Mouse (Mus musculus): ENCODE data around the gene Slc7a7. TPM values are rescaled to one million over a fixed set of nuclear protein-coding genes. Genes with fewer than 3 reads are reported as not detected.

The Slc7a7 gene
- polyA plus RNA-seq, 1 experiment from 2014 or later, result 20.7 TPM

- Histone ChIP-seq H3K4me3 (ENCODE audit: low read depth, low read length) (no peak overlapping the region), H3K36me3 (ENCODE audit: insufficient read depth, low read length) (no peaks in the 10 kb centered on the region), H3K4me2 (replicated peaks; ENCODE audit: low read depth, low read length) (no peak overlapping the region), H3K9ac (replicated peaks; ENCODE audit: low read depth) (no peak overlapping the region), H3K27me3 (replicated peaks; ENCODE audit: insufficient read depth, low read length) (no peaks in the 10 kb centered on the region), H3K27ac (ENCODE audit: low read length) (peak overlapping the region; percentile 57), H3K4me1 (ENCODE audit: insufficient read depth, low read depth, low read length) (peaks cover 18% of the 10 kb centered on the region), H3K9me3 (ENCODE audit: low read length) (no peaks in the 10 kb centered on the region)
- WGBS, result 44% methylated on average over 5 of the region's 5 CpGs
- TF ChIP-seq CTCF (IDR thresholded peaks at IDR 0.05), result no peak
- no peak for TF ChIP-seq EP300 (IDR thresholded peaks at IDR 0.05)
- DNase-seq (ENCODE audit: low spot score) (no peak), ATAC-seq (no peak)
Measured at GRCm38 (mm10) chr14:54416229-54416775, 1.3 kb downstream of the Slc7a7 start.

GRCm38 (mm10) chr14:54415241-54416020 lies 2.1 kb downstream of the Slc7a7 start:
- no peaks in the 10 kb centered on the region for H3K9me3 ChIP-seq (ENCODE audit: low read length)
- WGBS, result 21% methylated on average over 13 of the region's 13 CpGs
- TF ChIP-seq CTCF (IDR thresholded peaks at IDR 0.05) (no peak), EP300 (IDR thresholded peaks at IDR 0.05) (peak; percentile 57)
- no peak overlapping the region for H3K9ac ChIP-seq (replicated peaks; ENCODE audit: low read depth)
- DNase-seq (ENCODE audit: low spot score) (peak; percentile 87), ATAC-seq (peak; percentile 78)
- peak overlapping the region; percentile 90 for H3K27ac ChIP-seq (ENCODE audit: low read length)
- no peak overlapping the region for H3K4me3 ChIP-seq (ENCODE audit: low read depth, low read length)
- H3K4me1 ChIP-seq (ENCODE audit: insufficient read depth, low read depth, low read length), result peaks cover 22% of the 10 kb centered on the region
- H3K27me3 ChIP-seq (replicated peaks; ENCODE audit: insufficient read depth, low read length), result no peaks in the 10 kb centered on the region
- H3K4me2 ChIP-seq (replicated peaks; ENCODE audit: low read depth, low read length), result no peak overlapping the region
- no peaks in the 10 kb centered on the region for H3K36me3 ChIP-seq (ENCODE audit: insufficient read depth, low read length)

- ATAC-seq (peak; percentile 33), DNase-seq (ENCODE audit: low spot score) (peak; percentile 78)
- no peaks in the 10 kb centered on the region for H3K36me3 ChIP-seq (ENCODE audit: insufficient read depth, low read length)
- H3K27me3 ChIP-seq (replicated peaks; ENCODE audit: insufficient read depth, low read length), result no peaks in the 10 kb centered on the region
- peak overlapping the region; percentile 38; the same call in 1 of the 2 replicates for H3K9ac ChIP-seq (replicated peaks; ENCODE audit: low read depth)
- H3K4me1 ChIP-seq (ENCODE audit: insufficient read depth, low read depth, low read length), result peaks cover 33% of the 10 kb centered on the region
- 0 out of 2 replicates have a peak, but pooled peaks have one; percentile 28 for TF ChIP-seq EP300 (IDR thresholded peaks at IDR 0.05)
- TF ChIP-seq CTCF (IDR thresholded peaks at IDR 0.05), result no peak
- 14% methylated on average over 16 of the region's 18 CpGs for WGBS
- H3K4me2 ChIP-seq (replicated peaks; ENCODE audit: low read depth, low read length), result peak overlapping the region; percentile 56
- H3K27ac ChIP-seq (ENCODE audit: low read length), result peak overlapping the region; percentile 90
- 0 out of 2 replicates have a peak overlapping the region, but pooled peaks have one; percentile 16 for H3K4me3 ChIP-seq (ENCODE audit: low read depth, low read length)
- H3K9me3 ChIP-seq (ENCODE audit: low read length), result no peaks in the 10 kb centered on the region
Measured at GRCm38 (mm10) chr14:54413877-54414700, 3.5 kb downstream of the Slc7a7 start.

- H3K4me2 ChIP-seq (replicated peaks; ENCODE audit: low read depth, low read length), result peak overlapping the region; percentile 56
- no peak overlapping the region for H3K4me3 ChIP-seq (ENCODE audit: low read depth, low read length)
- TF ChIP-seq CTCF (IDR thresholded peaks at IDR 0.05) (peak; percentile 95), EP300 (IDR thresholded peaks at IDR 0.05) (no peak)
Measured at GRCm38 (mm10) chr14:54412629-54413170, 4.9 kb downstream of the Slc7a7 start.

GRCm38 (mm10) chr14:54412000-54412576 lies 5.5 kb downstream of the Slc7a7 start:
- 71% methylated on average over 9 of the region's 9 CpGs for WGBS
- Histone ChIP-seq H3K4me3 (ENCODE audit: low read depth, low read length) (no peak overlapping the region), H3K9me3 (ENCODE audit: low read length) (no peaks in the 10 kb centered on the region), H3K27ac (ENCODE audit: low read length) (no peak overlapping the region), H3K9ac (replicated peaks; ENCODE audit: low read depth) (no peak overlapping the region), H3K4me2 (replicated peaks; ENCODE audit: low read depth, low read length) (no peak overlapping the region), H3K36me3 (ENCODE audit: insufficient read depth, low read length) (no peaks in the 10 kb centered on the region), H3K4me1 (ENCODE audit: insufficient read depth, low read depth, low read length) (peaks cover 33% of the 10 kb centered on the region), H3K27me3 (replicated peaks; ENCODE audit: insufficient read depth, low read length) (no peaks in the 10 kb centered on the region)
- DNase-seq (ENCODE audit: low spot score) (no peak), ATAC-seq (no peak)
- TF ChIP-seq EP300 (IDR thresholded peaks at IDR 0.05) (no peak), CTCF (IDR thresholded peaks at IDR 0.05) (no peak)

More at GRCm38 (mm10) chr14:54412629-54413170, 4.9 kb downstream of the Slc7a7 start:
- H3K36me3 ChIP-seq (ENCODE audit: insufficient read depth, low read length), result no peaks in the 10 kb centered on the region
- ATAC-seq (no peak), DNase-seq (ENCODE audit: low spot score) (peak; percentile 74)
- WGBS, result 54% methylated on average over 2 of the region's 2 CpGs
- peaks cover 33% of the 10 kb centered on the region for H3K4me1 ChIP-seq (ENCODE audit: insufficient read depth, low read depth, low read length)
- H3K27ac ChIP-seq (ENCODE audit: low read length), result peak overlapping the region; percentile 90; the same call in 1 of the 2 replicates
- no peaks in the 10 kb centered on the region for H3K27me3 ChIP-seq (replicated peaks; ENCODE audit: insufficient read depth, low read length)
- H3K9me3 ChIP-seq (ENCODE audit: low read length), result no peaks in the 10 kb centered on the region
- H3K9ac ChIP-seq (replicated peaks; ENCODE audit: low read depth), result no peak overlapping the region
